Mouse (Mus musculus) cerebellum, adult 18-20 months (tissue): ENCODE measurements around the gene Itgb8.

Experiments
- DNase-seq, 2 experiments: peaks; one replicate each; pipeline ENCODE4 v3.0.0; 2021

Itgb8 gene

DNA sequence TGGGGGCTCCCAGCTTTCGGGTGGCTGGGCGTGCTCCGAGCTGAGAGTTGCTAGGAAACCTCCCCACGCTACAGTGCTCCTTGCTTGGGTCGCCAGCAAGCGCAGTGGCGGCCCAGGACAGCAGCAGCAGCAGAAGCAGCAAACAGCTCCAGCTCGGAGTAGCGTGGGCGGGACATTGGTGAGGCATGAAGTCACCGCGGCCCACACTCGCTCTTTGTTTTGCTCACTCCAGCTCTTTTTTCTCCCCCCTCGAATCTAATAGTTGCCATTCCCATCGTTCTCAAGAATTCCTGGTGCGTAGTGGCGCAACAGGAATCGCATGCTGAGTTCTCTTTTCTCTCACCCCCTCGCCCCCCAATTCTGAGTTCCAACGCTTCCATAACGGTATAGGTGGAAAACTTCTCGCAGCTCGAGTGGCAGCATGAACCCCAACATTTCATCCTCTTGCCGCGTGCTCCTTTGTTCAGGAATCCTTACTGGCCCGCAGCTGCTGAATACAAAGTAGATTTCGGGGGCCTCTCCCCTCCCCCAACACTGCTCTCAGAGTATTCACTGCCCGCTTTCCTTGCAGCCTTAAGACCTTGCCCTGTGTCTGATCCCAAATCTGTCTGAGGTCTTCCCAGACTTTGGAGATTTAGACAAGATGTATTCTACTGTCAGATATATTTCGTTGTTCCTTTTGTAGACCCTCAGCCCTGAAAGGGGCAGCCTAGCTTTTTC, at the start of gene Itgb8:
Gene Itgb8 (minus strand): TSS at position 107 of the 720 bp plus-strand sequence.
- DNase-seq: peak in 1 of 2 experiments; percentile 25

GRCm38 (mm10) chr12:119276282-119276681, 37.7 kb upstream of the Itgb8 start:
- no peak for DNase-seq

DNA sequence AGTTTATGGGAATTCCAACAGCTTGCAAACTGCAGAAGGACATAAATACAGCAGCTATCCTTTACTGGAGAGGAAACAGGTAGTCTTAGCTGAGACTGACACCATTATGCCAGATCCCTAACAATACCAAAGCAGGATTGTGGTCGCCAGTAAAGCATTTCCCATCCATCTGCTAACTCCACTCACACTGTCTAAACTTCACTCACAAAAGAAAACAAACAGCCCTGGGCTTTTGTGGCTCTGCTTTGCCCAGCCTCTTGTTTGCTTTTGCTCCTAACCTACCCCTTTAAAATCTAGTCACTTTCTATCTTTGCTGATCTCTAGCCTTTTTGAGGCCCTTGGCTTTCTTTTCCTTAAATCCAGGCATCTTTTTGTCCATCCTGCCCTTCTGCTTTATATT, 35.0 kb upstream of the Itgb8 start:
- DNase-seq: no peak

DNA sequence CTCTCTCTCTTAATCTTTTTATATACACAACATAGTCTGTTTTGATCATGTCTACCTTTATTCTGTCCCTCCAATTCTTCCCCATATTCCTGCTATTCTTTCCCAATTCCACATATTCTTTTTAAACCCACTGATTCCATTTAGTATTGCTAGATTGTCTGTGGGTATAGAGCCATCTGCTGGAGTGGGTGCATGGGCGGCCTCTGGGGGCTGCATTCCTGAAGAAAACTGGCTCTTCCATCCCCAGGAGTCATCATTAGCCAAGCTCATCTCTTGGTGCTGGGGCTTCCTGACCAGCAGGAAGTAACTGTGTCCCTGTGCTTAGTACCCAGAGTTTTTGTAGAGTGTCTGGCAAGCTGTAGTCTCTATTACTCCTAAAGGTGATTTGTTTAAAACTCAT, 33.4 kb upstream of the Itgb8 start:
- DNase-seq: no peak

DNA sequence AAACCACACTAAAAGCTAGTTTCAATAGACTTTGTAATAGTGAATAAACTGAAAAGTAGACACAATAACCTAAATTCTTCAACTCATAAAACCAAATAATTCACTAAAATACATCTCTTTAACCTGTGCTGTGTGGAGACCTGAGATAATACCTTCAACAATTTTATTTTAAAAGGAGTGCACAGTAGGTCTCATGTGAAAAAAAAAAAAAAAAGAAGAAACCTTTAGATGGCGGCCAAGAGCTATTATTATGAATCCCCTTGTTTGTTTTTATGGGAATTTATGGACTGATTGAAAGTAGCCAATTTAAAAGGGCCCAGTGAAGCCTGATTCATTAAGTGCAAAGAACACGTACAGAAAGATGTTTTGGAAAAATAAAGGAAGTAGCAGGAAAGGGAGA, 31.4 kb upstream of the Itgb8 start:
- DNase-seq: no peak

DNA sequence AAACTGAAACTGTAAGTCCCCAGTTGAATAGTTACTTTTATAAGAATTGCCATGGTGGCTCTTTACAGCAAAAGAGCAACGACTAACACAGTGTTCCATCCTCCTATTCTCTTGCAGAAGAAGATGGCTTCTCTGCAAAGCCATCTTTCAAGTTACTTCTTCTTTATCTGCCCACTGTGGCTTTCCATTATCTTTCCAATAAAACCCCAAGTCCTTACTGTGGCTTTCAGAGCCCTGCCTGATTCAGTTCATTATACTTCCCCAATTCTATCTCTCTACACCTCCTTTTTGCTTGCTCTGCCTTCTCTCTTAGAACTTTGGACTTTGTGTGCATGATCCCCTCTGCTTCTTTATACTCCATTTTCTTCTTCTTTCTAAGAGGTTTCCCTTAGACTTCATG, 30.1 kb upstream of the Itgb8 start:
- DNase-seq: no peak

DNA sequence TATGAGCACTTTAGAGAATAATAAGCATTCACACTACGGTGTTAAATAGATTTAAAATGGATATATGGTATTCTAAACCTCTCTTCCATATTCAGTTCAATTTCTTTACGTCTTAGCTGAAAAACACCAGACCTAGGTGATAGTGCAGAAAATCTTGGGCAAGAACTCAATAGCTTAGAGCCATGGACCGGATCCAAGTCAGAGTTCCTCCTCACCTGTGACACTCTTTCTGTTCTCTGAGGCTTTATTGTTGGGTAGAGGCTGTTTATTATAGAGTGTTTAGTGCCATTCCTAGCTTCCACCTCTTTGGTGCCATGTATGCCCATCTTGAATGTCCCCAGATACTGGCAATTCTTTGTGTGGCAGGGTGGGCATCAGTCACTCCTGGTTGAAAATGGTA, 25.9 kb upstream of the Itgb8 start:
- DNase-seq: no peak

DNA sequence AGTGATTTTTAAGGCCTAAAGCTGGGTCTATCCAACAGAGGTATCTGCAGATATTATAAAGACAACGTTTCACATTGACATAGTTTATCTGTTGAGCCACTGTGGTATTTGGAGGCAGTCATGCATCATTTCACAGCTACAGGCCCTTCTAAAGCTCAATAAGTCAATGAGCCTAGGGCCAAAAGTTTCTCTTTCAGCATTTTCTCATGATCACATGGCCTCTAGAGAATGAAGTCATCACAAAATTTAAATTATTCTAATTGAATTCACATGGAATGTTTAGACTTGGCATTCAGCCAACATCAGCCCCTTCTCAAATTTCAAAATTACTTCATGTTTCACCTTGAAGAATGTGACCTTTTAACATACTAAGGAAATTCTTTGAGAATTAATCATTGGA, 10.0 kb upstream of the Itgb8 start:
- DNase-seq: no peak

GRCm38 (mm10) chr12:119241071-119241470, 2.5 kb upstream of the Itgb8 start:
- no peak for DNase-seq

- DNase-seq: peak; percentile 11 to 24
Measured at GRCm38 (mm10) chr12:119237921-119238695, 494 bp downstream of the Itgb8 start.

DNA sequence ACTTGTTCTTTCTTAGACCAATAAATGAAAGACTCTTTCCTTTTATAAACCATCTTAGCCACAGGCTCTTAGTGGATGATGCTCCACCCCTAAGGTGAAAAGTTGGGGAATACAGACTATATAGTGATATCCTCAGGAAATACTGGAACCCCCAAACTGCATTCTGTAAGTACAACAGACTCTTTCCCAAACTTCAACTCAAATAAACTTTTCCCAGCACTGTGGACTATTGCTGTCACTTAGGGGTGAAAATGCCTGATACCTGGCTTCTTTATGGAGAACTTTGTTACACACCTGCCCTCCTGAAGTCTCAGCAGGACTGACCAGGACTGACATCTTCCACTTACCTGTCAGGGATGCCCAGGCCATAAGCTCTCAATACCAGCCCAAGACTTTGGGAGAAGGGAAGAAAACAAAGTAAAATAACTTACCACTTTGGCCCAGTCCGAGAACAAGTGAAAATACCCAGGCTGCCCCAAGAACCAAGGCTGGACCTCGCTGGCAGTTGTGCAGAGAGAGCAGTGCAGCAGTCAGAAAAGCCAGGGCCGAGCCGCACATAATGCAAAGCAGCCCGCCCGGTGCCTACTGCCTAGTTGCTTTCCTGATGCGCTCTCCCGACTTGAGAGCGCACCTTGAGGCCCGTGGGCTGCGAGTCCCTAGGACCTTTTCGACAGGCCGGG, 1.2 kb downstream of the Itgb8 start:
- DNase-seq: no peak

DNA sequence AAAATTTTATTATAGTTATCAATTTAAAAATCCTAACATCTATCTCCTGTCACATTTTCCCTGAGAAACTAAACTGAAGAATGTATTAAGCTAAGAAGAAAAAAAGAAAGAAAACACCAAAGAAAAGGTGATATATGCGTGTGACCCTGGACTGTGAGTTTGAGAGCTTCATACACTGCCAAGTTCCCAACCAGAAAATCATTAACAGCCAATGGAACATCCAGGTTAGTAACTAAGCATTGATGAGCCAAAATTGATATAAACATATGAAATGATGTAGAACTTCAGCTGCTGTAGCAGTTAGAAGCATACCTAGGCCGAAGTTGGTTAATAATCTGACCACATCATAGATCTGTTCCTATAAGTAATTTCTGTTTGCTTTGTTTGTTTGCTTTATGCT, 6.8 kb downstream of the Itgb8 start:
- DNase-seq: no peak

GRCm38 (mm10) chr12:119230444-119230843, 8.2 kb downstream of the Itgb8 start:
- DNase-seq: no peak

GRCm38 (mm10) chr12:119229601-119230000, 9.0 kb downstream of the Itgb8 start:
- DNase-seq: no peak

DNA sequence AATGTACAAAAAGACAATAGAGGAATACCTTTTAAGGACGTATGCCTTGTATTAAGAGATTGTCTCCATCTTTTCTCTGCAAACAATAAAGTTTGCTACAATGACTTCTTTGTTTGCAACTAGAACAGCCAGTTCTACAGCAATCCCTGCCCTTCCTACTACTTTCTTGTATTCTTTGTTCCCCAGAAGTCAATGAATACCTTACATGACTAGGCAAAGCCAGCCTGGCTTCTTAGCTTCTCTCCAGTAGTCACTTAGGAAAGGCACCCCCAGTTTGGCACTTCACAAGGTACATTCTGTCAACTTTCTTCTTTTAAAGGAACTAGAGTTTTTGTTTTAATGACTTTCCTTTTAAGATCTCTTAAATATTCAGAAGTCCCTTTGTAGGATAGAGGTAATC, 10.7 kb downstream of the Itgb8 start:
- no peak for DNase-seq

- no peak for DNase-seq
Measured at GRCm38 (mm10) chr12:119224699-119225098, 13.9 kb downstream of the Itgb8 start.

GRCm38 (mm10) chr12:119219409-119219808, 19.2 kb downstream of the Itgb8 start:
- peak in 1 of 2 experiments; percentile 17 for DNase-seq

DNA sequence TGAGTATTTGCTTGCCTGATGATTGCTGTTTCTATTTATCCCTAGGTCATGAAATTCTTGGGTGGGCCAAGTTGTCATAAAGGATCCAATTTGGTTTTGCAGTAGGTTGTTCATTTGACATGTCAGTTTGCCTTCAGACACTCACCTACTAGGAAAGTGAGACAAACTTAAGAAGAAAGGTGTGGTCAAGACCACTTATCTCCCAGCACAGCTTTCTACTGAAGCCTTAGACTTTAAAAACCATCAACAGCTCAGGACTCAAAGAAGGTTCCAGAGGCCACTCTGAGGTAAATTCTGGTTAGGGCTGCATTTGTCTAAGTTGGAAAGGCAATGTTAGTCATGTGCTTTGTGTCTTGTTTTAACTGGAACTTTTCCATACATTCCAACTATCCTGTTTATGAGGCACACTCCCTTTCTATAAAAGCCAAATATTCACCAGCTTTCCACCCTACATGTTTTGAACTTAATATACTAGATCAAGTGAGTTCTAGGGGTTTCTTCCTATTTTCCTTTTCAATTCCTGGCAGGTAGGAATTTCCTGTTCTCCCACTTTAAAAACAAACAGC, 20.8 kb downstream of the Itgb8 start:
- DNase-seq: no peak

DNA sequence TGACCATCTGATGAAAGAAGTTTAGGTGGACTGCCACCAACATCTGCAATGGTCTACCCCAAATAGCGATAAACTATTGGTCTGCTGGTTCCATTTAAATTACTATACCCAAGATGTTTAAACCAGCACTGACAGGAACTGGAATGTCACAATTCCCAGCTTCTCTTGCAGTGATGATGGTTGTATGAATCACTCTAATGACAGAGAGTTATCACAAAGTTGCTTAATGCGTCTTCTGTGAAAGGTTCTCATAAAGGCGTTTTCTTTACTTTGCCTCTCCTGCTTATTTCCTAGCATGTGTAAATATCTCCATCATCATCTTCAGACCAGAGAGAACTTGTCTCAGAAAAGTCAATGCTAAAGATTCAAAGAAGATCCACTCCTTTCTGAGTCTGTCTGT, 23.4 kb downstream of the Itgb8 start:
- DNase-seq: no peak

DNA sequence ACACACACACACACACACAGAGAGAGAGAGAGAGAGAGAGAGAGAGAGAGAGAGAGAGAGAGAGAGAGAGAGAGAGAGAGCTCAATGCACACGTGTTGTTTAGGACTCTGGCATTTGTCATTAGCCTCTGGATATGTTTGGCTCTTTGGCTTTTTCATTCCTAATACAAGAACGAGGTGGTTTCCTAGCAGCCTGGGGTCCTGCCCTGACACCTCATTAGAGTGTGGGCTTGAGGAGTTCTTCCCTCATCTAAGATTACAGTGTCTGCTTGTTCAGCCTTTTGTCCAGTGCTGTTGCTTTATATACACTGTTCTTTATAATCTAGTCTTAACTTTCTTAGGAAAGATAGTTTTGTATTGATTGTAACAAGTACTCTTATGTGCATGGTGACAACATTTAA, 27.1 kb downstream of the Itgb8 start:
- DNase-seq: no peak

DNA sequence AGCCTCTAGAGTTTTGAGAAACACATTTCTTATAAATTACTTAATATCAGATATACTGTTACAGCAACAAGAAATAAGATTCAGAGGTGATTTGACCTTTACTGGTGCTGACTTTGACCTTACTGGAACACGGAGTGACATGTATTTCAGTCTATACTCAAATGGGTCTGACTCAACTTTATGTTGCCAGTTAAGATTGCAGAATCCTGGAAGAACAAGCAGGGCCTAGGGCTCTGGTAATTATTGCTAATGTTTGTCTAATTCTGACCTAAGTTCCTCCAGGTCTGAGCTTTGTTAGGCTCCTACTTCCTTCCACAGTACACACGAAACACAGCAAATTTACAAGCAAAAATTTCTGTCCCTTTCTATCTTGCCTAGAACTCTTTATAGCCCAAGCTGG, 28.0 kb downstream of the Itgb8 start:
- DNase-seq: no peak

GRCm38 (mm10) chr12:119210073-119210425, 28.6 kb downstream of the Itgb8 start:
- no peak for DNase-seq

GRCm38 (mm10) chr12:119209384-119210072, 29.1 kb downstream of the Itgb8 start:
- DNase-seq: no peak
